Mouse (Mus musculus): Measurements from ENCODE around the gene Gpr1. TPM values are rescaled to one million over a fixed set of nuclear protein-coding genes. Genes with fewer than 3 reads are reported as not detected.
"Not testable (repeated sequence)": the region's sequence is repeated elsewhere in the genome, so short reads cannot be mapped to it uniquely, and the experiment has no call there.

Gpr1 gene
- polyA plus RNA-seq, 1 experiment from 2014 or later: 0.72 TPM

DNA sequence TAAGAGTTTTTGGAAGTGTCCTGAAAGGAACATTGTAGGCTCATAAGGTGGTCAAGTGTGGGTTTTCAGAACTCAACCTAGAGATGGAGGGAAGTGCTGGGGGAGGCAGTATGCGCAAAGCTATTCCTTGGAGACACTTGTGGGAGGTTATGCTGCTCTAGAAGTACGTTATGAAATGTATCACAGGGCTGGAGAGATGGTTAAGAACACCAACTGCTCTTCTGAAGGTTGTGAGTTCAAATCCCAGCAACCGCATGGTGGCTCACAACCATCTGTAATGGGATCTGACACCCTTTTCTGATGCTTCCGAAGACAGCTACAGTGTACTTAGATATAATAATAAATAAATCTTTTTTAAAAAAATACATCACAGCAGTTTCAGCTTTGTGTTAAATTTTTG, 34.2 kb downstream of the Gpr1 start:
- DNase-seq (ENCODE audit: low spot score): no peak
- Histone ChIP-seq H3K9me3 (replicated peaks; ENCODE audit: control insufficient read depth, low read length) (no peaks in the 10 kb centered on the region), H3K9ac (ENCODE audit: low read length) (no peak overlapping the region), H3K36me3 (ENCODE audit: control insufficient read depth, insufficient read depth, low read length) (peaks cover 25% of the 10 kb centered on the region), H3K4me3 (ENCODE audit: low read depth, low read length) (no peak overlapping the region), H3K27ac (ENCODE audit: low read depth, low read length) (no peak overlapping the region), H3K27me3 (replicated peaks; ENCODE audit: control insufficient read depth, insufficient read depth, low read length) (no peaks in the 10 kb centered on the region), H3K4me2 (ENCODE audit: low read length) (no peak overlapping the region), H3K4me1 (ENCODE audit: control insufficient read depth, insufficient read depth, low read length) (peaks cover 16% of the 10 kb centered on the region)
- no peak for ATAC-seq
- 97% methylated on average over 4 of the region's 4 CpGs for WGBS

DNA sequence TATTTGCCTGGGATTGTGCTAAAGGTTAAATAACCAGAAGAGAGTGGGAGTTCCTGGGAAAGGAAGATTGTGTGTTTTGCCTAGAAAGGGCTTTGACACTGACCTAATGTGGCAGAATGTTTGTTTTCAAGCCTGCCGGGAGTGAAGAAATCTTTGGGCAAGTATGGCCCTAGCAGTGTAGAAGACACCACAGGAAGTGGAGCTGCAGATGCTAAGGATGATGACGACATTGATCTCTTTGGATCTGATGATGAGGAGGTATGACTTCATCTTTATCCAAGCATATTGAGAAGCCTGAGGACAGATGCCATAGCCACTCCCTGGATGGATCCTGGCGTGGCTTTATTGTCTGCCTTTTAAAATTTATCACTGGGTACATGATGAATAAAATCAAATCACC, 36.0 kb downstream of the Gpr1 start:
- DNase-seq (ENCODE audit: low spot score) (no peak), ATAC-seq (no peak)
- Histone ChIP-seq H3K4me2 (ENCODE audit: low read length) (no peak overlapping the region), H3K9ac (ENCODE audit: low read length) (no peak overlapping the region), H3K4me3 (ENCODE audit: low read depth, low read length) (0 out of 2 replicates have a peak overlapping the region, but pooled peaks have one; percentile 98), H3K27ac (ENCODE audit: low read depth, low read length) (no peak overlapping the region), H3K36me3 (ENCODE audit: control insufficient read depth, insufficient read depth, low read length) (peaks cover 25% of the 10 kb centered on the region), H3K9me3 (replicated peaks; ENCODE audit: control insufficient read depth, low read length) (no peaks in the 10 kb centered on the region), H3K27me3 (replicated peaks; ENCODE audit: control insufficient read depth, insufficient read depth, low read length) (no peaks in the 10 kb centered on the region), H3K4me1 (ENCODE audit: control insufficient read depth, insufficient read depth, low read length) (peaks cover 18% of the 10 kb centered on the region)
- 84% methylated on average over 3 of the region's 3 CpGs for WGBS

DNA sequence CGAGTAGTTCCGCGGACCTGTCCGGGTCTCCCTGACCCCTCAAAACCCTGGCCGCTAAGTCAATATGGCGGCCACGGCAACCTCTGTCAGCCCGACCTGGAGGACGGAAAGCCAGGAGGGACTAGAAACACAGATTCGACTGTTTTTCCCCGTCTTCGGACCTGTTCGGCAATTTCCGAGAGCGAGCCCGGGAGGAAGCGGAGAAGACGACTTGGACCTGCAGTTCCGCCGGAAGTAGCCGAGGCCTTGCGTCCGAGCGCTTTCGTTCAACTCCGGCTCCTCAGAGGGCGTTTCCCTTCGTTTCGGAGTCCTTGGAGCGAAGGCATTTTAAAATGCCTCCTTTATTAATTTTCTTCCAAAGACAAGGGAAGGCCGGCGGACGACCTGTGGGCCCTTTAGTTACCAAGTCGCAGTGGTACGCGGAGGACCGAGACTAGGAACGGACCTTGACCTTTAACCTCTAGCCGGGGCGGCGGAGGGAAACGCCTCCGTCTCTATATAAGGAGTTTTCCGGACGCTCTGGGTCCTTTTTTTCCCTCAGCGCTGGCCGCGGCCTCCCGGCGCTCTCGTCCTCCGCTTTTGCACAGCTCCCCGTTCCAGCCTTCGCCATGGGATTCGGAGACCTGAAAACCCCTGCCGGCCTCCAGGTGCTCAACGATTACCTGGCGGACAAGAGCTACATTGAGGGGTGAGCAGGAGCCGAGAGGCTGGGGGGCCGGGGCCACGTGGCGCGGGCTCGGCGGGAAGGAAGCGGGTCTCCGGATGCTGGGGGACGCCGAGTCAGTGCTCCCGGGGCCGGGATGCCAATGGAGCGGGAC, 37.5 kb downstream of the Gpr1 start, which contains the start of the genes Eef1b2 and Ndufs1:
Gene Eef1b2, plus strand, starts transcription at position 222 of the 818 bp plus-strand sequence.
Gene Ndufs1, minus strand, starts transcription at position 230 of the 818 bp plus-strand sequence.
- WGBS: 0% methylated on average over 72 of the region's 72 CpGs
- peak; percentile 99 for DNase-seq (ENCODE audit: low spot score)

DNA sequence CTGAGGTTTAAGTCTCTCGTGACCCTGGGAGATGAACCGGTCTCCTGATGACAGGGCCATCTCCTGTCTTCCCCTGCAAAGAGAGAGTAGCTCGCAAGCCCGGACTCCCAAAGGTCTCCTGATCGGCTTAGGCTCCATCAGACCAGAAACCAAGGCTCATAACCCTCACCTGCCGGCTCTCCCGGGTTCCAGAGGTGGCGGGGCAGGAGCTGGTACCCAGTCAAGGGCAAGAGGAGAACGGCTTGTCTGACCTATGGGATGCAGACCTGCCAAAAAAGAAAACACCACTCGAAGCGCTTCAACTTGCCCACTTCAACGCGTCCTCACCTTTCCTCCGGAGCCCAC, 38.1 kb downstream of the Gpr1 start:
- under 1% methylated on average over 14 of the region's 14 CpGs for WGBS
- Histone ChIP-seq H3K4me2 (ENCODE audit: low read length) (peak overlapping the region; percentile 82), H3K36me3 (ENCODE audit: control insufficient read depth, insufficient read depth, low read length) (peaks cover 32% of the 10 kb centered on the region), H3K9me3 (replicated peaks; ENCODE audit: control insufficient read depth, low read length) (no peaks in the 10 kb centered on the region), H3K4me3 (ENCODE audit: low read depth, low read length) (peak overlapping the region; percentile 98), H3K27me3 (replicated peaks; ENCODE audit: control insufficient read depth, insufficient read depth, low read length) (no peaks in the 10 kb centered on the region), H3K4me1 (ENCODE audit: control insufficient read depth, insufficient read depth, low read length) (peaks cover 18% of the 10 kb centered on the region), H3K9ac (ENCODE audit: low read length) (peak overlapping the region; percentile 97), H3K27ac (ENCODE audit: low read depth, low read length) (peak overlapping the region; percentile 70; the same call in 1 of the 2 replicates)
- ATAC-seq: no peak; the same call in 1 of the 2 replicates
- no peak for DNase-seq (ENCODE audit: low spot score)

More for the DNA sequence above, 37.5 kb downstream of the Gpr1 start, which contains the start of the genes Eef1b2 and Ndufs1:
- Histone ChIP-seq H3K4me2 (ENCODE audit: low read length) (peak within 1 kb of the TSS; percentile 82), H3K4me3 (ENCODE audit: low read depth, low read length) (peak within 1 kb of the TSS; percentile 98), H3K4me1 (ENCODE audit: control insufficient read depth, insufficient read depth, low read length) (peaks cover 18% of the 10 kb centered on the region), H3K27me3 (replicated peaks; ENCODE audit: control insufficient read depth, insufficient read depth, low read length) (no peaks in the 10 kb centered on the region), H3K9ac (ENCODE audit: low read length) (peak within 1 kb of the TSS; percentile 97), H3K27ac (ENCODE audit: low read depth, low read length) (peak within 1 kb of the TSS; percentile 70; the same call in 1 of the 2 replicates), H3K36me3 (ENCODE audit: control insufficient read depth, insufficient read depth, low read length) (peaks cover 28% of the 10 kb centered on the region), H3K9me3 (replicated peaks; ENCODE audit: control insufficient read depth, low read length) (no peaks in the 10 kb centered on the region)
- ATAC-seq: peak; percentile 89

DNA sequence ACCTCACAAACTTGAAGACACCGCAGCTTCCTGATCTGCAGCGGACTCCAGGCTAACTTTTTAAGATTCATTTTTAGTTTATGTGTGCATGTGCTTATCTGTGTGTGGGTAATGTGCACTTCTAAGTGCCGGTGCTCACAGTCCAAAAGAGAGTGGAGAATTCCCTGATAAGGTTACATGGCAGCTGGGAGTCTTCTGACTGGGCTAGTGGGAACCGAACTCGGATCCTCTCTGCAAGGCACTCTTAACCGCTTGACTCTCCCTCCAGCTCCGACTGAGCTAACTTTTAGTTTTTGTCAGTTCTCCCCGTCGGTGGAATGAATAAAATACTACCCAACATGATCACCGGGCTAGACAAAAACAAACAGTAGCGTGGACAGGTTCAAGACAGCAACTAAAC, 38.5 kb downstream of the Gpr1 start:
- WGBS: 12% methylated on average over 11 of the region's 11 CpGs

DNA sequence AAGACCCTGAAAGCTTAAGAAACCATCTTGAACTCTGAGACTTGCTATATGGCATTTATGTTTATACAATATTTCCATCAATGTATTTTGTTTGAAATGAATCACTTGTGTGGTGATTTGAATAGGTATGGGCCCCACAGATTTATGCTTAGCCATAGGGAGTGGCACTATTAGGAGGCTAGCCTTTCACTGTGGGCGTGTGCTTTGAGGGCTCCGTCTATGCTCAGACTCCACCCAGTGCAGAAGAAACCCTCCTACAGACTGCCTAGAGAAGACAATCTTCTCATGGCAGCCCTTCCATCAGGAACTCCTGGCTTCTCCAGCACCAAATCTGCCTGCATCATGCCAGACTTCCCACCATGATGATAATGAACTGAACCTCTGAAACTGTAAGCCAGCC, 45.7 kb downstream of the Gpr1 start:
- no peak overlapping the region for H3K9ac ChIP-seq (ENCODE audit: low read length)
- H3K36me3 ChIP-seq (ENCODE audit: control insufficient read depth, insufficient read depth, low read length): peaks cover 68% of the 10 kb centered on the region
- H3K27me3 ChIP-seq (replicated peaks; ENCODE audit: control insufficient read depth, insufficient read depth, low read length): no peaks in the 10 kb centered on the region
- no peak overlapping the region for H3K4me2 ChIP-seq (ENCODE audit: low read length)
- 82% methylated on average over 2 of the region's 2 CpGs for WGBS
- H3K9me3 ChIP-seq (replicated peaks; ENCODE audit: control insufficient read depth, low read length): no peaks in the 10 kb centered on the region
- no peak overlapping the region for H3K27ac ChIP-seq (ENCODE audit: low read depth, low read length)
- no peaks in the 10 kb centered on the region for H3K4me1 ChIP-seq (ENCODE audit: control insufficient read depth, insufficient read depth, low read length)
- no peak for ATAC-seq
- no peak overlapping the region for H3K4me3 ChIP-seq (ENCODE audit: low read depth, low read length)
- DNase-seq (ENCODE audit: low spot score): no peak

More for the DNA sequence above, 38.5 kb downstream of the Gpr1 start:
- Histone ChIP-seq H3K27me3 (replicated peaks; ENCODE audit: control insufficient read depth, insufficient read depth, low read length) (no peaks in the 10 kb centered on the region), H3K4me2 (ENCODE audit: low read length) (peak overlapping the region; percentile 82), H3K27ac (ENCODE audit: low read depth, low read length) (peak overlapping the region; percentile 70; the same call in 1 of the 2 replicates), H3K4me1 (ENCODE audit: control insufficient read depth, insufficient read depth, low read length) (peaks cover 18% of the 10 kb centered on the region), H3K9ac (ENCODE audit: low read length) (peak overlapping the region; percentile 97), H3K36me3 (ENCODE audit: control insufficient read depth, insufficient read depth, low read length) (peaks cover 32% of the 10 kb centered on the region), H3K9me3 (replicated peaks; ENCODE audit: control insufficient read depth, low read length) (no peaks in the 10 kb centered on the region), H3K4me3 (ENCODE audit: low read depth, low read length) (peak overlapping the region; percentile 98)
- ATAC-seq (no peak), DNase-seq (ENCODE audit: low spot score) (peak; percentile 3)

DNA sequence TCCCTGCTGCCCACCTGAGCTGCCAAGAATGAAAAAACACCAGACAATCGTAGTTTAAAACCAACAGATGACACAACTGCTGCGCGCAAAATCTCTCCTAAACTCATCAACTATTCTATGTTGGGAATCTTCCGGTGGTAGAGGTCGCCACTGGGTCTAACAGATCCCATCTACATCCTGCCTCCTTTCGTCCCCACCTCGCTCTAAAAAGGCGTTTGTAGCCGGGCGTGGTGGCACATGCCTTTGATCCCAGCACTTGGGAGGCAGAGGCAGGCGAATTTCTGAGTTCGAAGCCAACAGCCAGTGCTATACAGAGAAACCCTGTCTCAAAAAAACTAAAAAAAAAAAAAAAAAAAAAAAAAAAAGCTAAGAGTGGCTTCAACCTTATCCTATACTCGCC, 74.1 kb downstream of the Gpr1 start:
- Histone ChIP-seq H3K4me2 (ENCODE audit: low read length) (no peak overlapping the region), H3K4me3 (ENCODE audit: low read depth, low read length) (no peak overlapping the region), H3K9ac (ENCODE audit: low read length) (no peak overlapping the region), H3K27ac (ENCODE audit: low read depth, low read length) (no peak overlapping the region), H3K9me3 (replicated peaks; ENCODE audit: control insufficient read depth, low read length) (no peaks in the 10 kb centered on the region), H3K4me1 (ENCODE audit: control insufficient read depth, insufficient read depth, low read length) (no peaks in the 10 kb centered on the region), H3K27me3 (replicated peaks; ENCODE audit: control insufficient read depth, insufficient read depth, low read length) (no peaks in the 10 kb centered on the region), H3K36me3 (ENCODE audit: control insufficient read depth, insufficient read depth, low read length) (peaks cover 43% of the 10 kb centered on the region)
- 96% methylated on average over 13 of the region's 13 CpGs for WGBS
- no peak for ATAC-seq
- no peak for DNase-seq (ENCODE audit: low spot score)

DNA sequence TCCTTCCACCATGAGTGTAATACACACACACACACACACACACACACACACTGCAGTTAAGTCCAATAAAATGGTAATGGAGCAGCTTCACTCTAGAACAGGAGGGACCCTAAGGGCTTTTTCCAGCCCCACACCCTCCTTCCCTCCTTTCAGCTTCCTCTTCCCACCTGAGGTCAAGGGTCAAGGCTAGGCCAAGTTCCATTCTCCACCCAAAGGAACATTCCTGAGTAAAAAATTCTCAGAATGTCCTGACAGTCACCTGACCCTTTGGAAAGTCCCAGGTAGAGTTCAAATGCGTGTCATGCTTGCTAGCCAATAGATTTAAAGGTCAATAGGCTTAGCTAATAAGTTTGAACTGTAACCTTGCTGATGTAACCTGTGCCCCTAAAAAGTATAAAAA, 75.8 kb downstream of the Gpr1 start:
- H3K9ac ChIP-seq (ENCODE audit: low read length); H3K4me1 ChIP-seq (ENCODE audit: control insufficient read depth, insufficient read depth, low read length); H3K27ac ChIP-seq (ENCODE audit: low read depth, low read length); ATAC-seq; H3K4me3 ChIP-seq (ENCODE audit: low read depth, low read length); H3K4me2 ChIP-seq (ENCODE audit: low read length); H3K9me3 ChIP-seq (replicated peaks; ENCODE audit: control insufficient read depth, low read length); DNase-seq (ENCODE audit: low spot score); H3K27me3 ChIP-seq (replicated peaks; ENCODE audit: control insufficient read depth, insufficient read depth, low read length): not testable (repeated sequence)
- peaks cover 26% of the 10 kb centered on the region for H3K36me3 ChIP-seq (ENCODE audit: control insufficient read depth, insufficient read depth, low read length)
- WGBS: 100% methylated on average over 1 of the region's 1 CpGs

DNA sequence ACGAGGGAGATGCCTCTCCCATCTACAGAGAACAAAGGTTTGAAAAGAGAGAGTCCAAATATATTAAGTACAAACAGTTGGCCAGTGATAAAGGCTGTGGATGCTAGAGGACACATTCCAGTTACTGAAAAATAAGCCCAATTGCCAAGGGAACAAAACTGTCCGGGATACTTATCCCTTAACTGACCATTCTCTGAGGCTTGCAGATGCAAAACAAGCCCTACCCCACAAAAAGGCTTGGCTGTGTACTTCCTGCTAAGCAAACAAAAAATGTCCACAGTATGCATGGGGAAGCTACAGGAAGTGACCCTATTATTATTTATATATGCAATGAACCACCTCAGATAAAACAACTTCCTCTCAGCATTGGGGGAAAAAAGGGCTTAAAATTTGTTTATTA, 76.4 kb downstream of the Gpr1 start:
- WGBS: 88% methylated on average over 2 of the region's 2 CpGs
- no peaks in the 10 kb centered on the region for H3K27me3 ChIP-seq (replicated peaks; ENCODE audit: control insufficient read depth, insufficient read depth, low read length)
- no peaks in the 10 kb centered on the region for H3K4me1 ChIP-seq (ENCODE audit: control insufficient read depth, insufficient read depth, low read length)
- no peak for ATAC-seq
- H3K9ac ChIP-seq (ENCODE audit: low read length): no peak overlapping the region
- H3K36me3 ChIP-seq (ENCODE audit: control insufficient read depth, insufficient read depth, low read length): peaks cover 21% of the 10 kb centered on the region
- no peak overlapping the region for H3K4me3 ChIP-seq (ENCODE audit: low read depth, low read length)
- H3K9me3 ChIP-seq (replicated peaks; ENCODE audit: control insufficient read depth, low read length): no peaks in the 10 kb centered on the region
- H3K4me2 ChIP-seq (ENCODE audit: low read length): no peak overlapping the region
- DNase-seq (ENCODE audit: low spot score): no peak
- H3K27ac ChIP-seq (ENCODE audit: low read depth, low read length): no peak overlapping the region

All from forebrain, embryonic 14.5 days (tissue).